Mouse (Mus musculus) spleen, adult 2 months (tissue): ENCODE results near the gene Tchhl1.

ENCODE experiments used
- CTCF ChIP-seq: fragments of 200-500 bp; IDR thresholded peaks from 2 replicates; pipeline ENCODE4 v1.5.1; 2011; ENCODE audit warnings: mild to moderate bottlenecking, inconsistent platforms; ENCODE audit not compliant: insufficient read depth, insufficient read length, insufficient replicate concordance; ENCODE audit errors: extremely low read depth
- POLR2A ChIP-seq: fragments of 200-500 bp; IDR thresholded peaks from 2 replicates; pipeline ENCODE4 v1.6.1; 2011; ENCODE audit warnings: low read depth, low read length, inconsistent platforms

DNA sequence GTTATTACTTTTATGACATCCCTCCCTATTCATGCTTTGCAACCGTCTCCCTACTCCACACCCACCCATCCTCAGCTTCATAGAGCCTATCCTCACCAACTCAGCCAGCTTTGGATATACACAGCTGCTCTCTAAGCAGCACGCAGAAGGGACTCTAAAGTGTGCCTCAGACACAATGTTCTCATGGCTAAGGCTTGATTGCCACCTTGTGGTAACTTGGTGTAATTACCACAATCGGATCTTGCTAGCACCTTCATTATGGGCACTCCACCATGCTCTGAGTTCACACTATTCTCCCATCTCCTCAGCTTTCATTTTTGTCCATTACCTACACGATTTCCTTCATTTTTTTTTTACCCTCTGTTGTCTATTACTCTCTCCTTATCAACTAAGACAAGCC, 25.4 kb downstream of the Tchhl1 start:
- TF ChIP-seq CTCF (peak; percentile 40; the same call in 1 of the 2 replicates), POLR2A (no peak)
